8 mouse cellular contexts compared by ENCODE assay signal in the genomic region with DNA sequence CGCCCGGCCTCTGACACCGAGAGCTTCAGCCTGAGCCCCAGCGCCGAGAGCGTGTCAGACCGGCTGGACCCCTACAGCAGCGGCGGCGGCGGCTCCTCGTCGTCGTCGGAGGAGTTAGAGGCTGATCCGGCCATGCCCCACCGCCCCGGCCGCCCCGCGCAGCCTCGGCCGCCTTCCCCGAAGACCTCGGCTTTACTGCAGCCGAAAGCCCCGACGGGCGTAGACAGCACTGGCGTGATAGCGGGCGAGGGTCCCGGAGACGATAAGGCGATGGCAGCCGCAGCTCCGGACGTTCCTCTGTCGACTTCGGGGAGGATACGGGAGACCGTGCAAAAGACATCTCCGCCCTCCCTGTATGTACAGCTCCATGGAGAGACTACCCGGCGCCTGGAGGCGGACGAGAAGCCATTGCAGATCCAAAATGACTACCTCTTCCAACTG. TPM values are rescaled to one million over a fixed set of nuclear protein-coding genes. Genes with fewer than 3 reads are reported as not detected.
A peak's percentile ranks its signal among the peaks of the same experiment; 100 is the strongest.
DNase-seq lines count a peak whose midpoint lies in the region; ATAC-seq and TF ChIP-seq lines count a peak whose summit lies in the region.

No protein-coding gene starts in this region.

- peaks cover 45% of the 10 kb centered on the region for H3K4me1 ChIP-seq in G1E (ENCODE audit: insufficient read depth, low read depth, low read length)
- peaks cover 1% of the 10 kb centered on the region; the same call in 1 of the 2 replicates for H3K4me1 ChIP-seq in heart, adult 2 months (ENCODE audit: control insufficient read depth, insufficient read depth, low read length)
- peaks cover 5% of the 10 kb centered on the region; the same call in 1 of the 2 replicates for H3K4me1 ChIP-seq in kidney, postnatal 0 days (replicated peaks; ENCODE audit: insufficient read depth, low read length)
- H3K4me1 ChIP-seq in lung, embryonic 16.5 days (replicated peaks; ENCODE audit: control insufficient read depth, insufficient read depth, low read length): peaks cover 19% of the 10 kb centered on the region
- peaks cover 4% of the 10 kb centered on the region; the same call in 1 of the 2 replicates for H3K4me1 ChIP-seq in small intestine, adult 2 months (ENCODE audit: control insufficient read depth, insufficient read depth, insufficient read length, low read length)

- H3K4me2 ChIP-seq in kidney, postnatal 0 days (ENCODE audit: low read length): peak overlapping the region; percentile 70
- peak overlapping the region; percentile 83 for H3K4me2 ChIP-seq in lung, embryonic 16.5 days (ENCODE audit: low read depth, low read length)

- H3K79me2 ChIP-seq in heart, adult 2 months (replicated peaks; ENCODE audit: control insufficient read depth, insufficient read depth, low read length): peaks cover 8% of the 10 kb centered on the region

- WGBS in heart, adult 2 months: 2% methylated on average over 47 of the region's 47 CpGs
- under 1% methylated on average over 47 of the region's 47 CpGs for WGBS in kidney, postnatal 0 days
- under 1% methylated on average over 46 of the region's 47 CpGs for WGBS in lung, embryonic 16.5 days
- 2% methylated on average over 47 of the region's 47 CpGs for WGBS in small intestine, adult 2 months

- DNase-seq in 3T3-L1 (ENCODE audit: low read depth, low spot score) (peak; percentile 56), G1E (ENCODE audit: low spot score) (no peak), MN1 (ENCODE audit: low spot score) (no peak)
- DNase-seq in cerebellum, postnatal 36 days: peak; percentile 34 to 36
- DNase-seq in heart, adult 2 months: peak in 1 of 2 experiments; percentile 70
- peak; percentile 49 for DNase-seq in kidney, postnatal 0 days (ENCODE audit: low spot score)

- peaks cover 12% of the 10 kb centered on the region for H3K36me3 ChIP-seq in G1E (replicated peaks)
- H3K36me3 ChIP-seq in heart, adult 2 months (ENCODE audit: control insufficient read depth, insufficient read depth, low read length): peaks cover 17% of the 10 kb centered on the region
- no peaks in the 10 kb centered on the region for H3K36me3 ChIP-seq in kidney, postnatal 0 days (ENCODE audit: insufficient read depth, low read length)
- H3K36me3 ChIP-seq in lung, embryonic 16.5 days (ENCODE audit: control insufficient read depth, insufficient read depth, low read length): no peaks in the 10 kb centered on the region
- H3K36me3 ChIP-seq in small intestine, adult 2 months (ENCODE audit: control insufficient read depth, insufficient read depth, low read length): no peaks in the 10 kb centered on the region

- H3K27ac ChIP-seq in heart, adult 2 months: peak overlapping the region; percentile 93
- H3K27ac ChIP-seq in kidney, postnatal 0 days: peak overlapping the region; percentile 90; the same call in 1 of the 2 replicates
- H3K27ac ChIP-seq in lung, embryonic 16.5 days (ENCODE audit: low read length): peak overlapping the region; percentile 91
- no peak overlapping the region for H3K27ac ChIP-seq in small intestine, adult 2 months (ENCODE audit: insufficient read depth, low read depth, low read length)

- intact Hi-C loops in heart, adult 2 months (cut with DNase I): loop anchor here (2.0 to 10.0 kb wide), 6 partner anchors 26 to 178 kb away; a partner anchor contains a TSS

- no peak for ATAC-seq in G1E (ENCODE audit: extremely low read depth, insufficient number of reproducible peaks, low FRiP score, poor library complexity, severe bottlenecking)
- ATAC-seq in kidney, postnatal 0 days (replicated peaks; ENCODE audit: low FRiP score, low read depth): no peak
- no peak for ATAC-seq in lung, embryonic 16.5 days (ENCODE audit: low read depth)

- peaks cover 6% of the 10 kb centered on the region for H3K9me3 ChIP-seq in G1E (replicated peaks)
- no peaks in the 10 kb centered on the region for H3K9me3 ChIP-seq in kidney, postnatal 0 days (replicated peaks; ENCODE audit: low read length)
- no peaks in the 10 kb centered on the region for H3K9me3 ChIP-seq in lung, embryonic 16.5 days (ENCODE audit: control insufficient read depth, low read length)

- TF ChIP-seq CTCF in G1E (IDR thresholded peaks at IDR 0.05; ENCODE audit: low read depth, low read length): no peak
- TF ChIP-seq CTCF in heart, adult 2 months (IDR thresholded peaks at IDR 0.05): no peak
- TF ChIP-seq CTCF in kidney, postnatal 0 days (IDR thresholded peaks at IDR 0.05; ENCODE audit: low read depth): no peak
- no peak for TF ChIP-seq CTCF in small intestine, adult 2 months (IDR thresholded peaks at IDR 0.05; ENCODE audit: extremely low read depth, insufficient read length, insufficient replicate concordance, low read depth, low read length)

- H3K27me3 ChIP-seq in G1E (ENCODE audit: insufficient read depth, low read length): peaks cover 2% of the 10 kb centered on the region; the same call in 1 of the 2 replicates
- H3K27me3 ChIP-seq in heart, adult 2 months (ENCODE audit: control insufficient read depth, insufficient read depth, low read length): no peaks in the 10 kb centered on the region
- H3K27me3 ChIP-seq in kidney, postnatal 0 days (ENCODE audit: insufficient read depth, low read length): no peaks in the 10 kb centered on the region
- H3K27me3 ChIP-seq in lung, embryonic 16.5 days (ENCODE audit: control insufficient read depth, insufficient read depth, low read depth, low read length): no peaks in the 10 kb centered on the region
- H3K27me3 ChIP-seq in small intestine, adult 2 months (ENCODE audit: control insufficient read depth, insufficient read depth, low read length): no peaks in the 10 kb centered on the region

- peak overlapping the region; percentile 83 for H3K4me3 ChIP-seq in G1E (ENCODE audit: low read depth, low read length)
- H3K4me3 ChIP-seq in heart, adult 2 months: peak overlapping the region; percentile 85
- H3K4me3 ChIP-seq in kidney, postnatal 0 days (replicated peaks; ENCODE audit: low read depth, low read length): peak overlapping the region; percentile 87
- peak overlapping the region; percentile 90 for H3K4me3 ChIP-seq in lung, embryonic 16.5 days (ENCODE audit: low read length)
- H3K4me3 ChIP-seq in small intestine, adult 2 months (ENCODE audit: low read depth, low read length): peak overlapping the region; percentile 97

- no peak for TF ChIP-seq POLR2A in heart, adult 2 months (IDR thresholded peaks at IDR 0.05; ENCODE audit: insufficient read depth, low read depth, low read length)
- no peak for TF ChIP-seq POLR2A in small intestine, adult 2 months (IDR thresholded peaks at IDR 0.05; ENCODE audit: low read depth, low read length)

- no peak for TF ChIP-seq EP300 in heart, adult 2 months (IDR thresholded peaks at IDR 0.05; ENCODE audit: insufficient read depth, low read depth, low read length)

- H3K9ac ChIP-seq in heart, adult 2 months (ENCODE audit: low read depth, low read length): peak overlapping the region; percentile 98
- H3K9ac ChIP-seq in kidney, postnatal 0 days (ENCODE audit: low read depth, low read length): peak overlapping the region; percentile 88
- H3K9ac ChIP-seq in lung, embryonic 16.5 days (ENCODE audit: low read length): peak overlapping the region; percentile 89

RNA-seq across cellular contexts. Expression of a gene that starts 1.4 kb away (rescaled TPM):
- total RNA-seq in G1E (2014; fragmentation: Nextera tagmentation): 25.3 and 34.5 TPM in 2 replicates
- 9.2 and 10.2 TPM in 2 replicates for total RNA-seq in G1E (2017)
- polyA plus RNA-seq in G1E (2012): 6.6 and 8.9 TPM in 2 replicates
- total RNA-seq in heart, adult 2 months (2021): 10 to 100 TPM; 16.3 to 17.2 TPM
- polyA plus RNA-seq in heart, adult 2 months (2012; rRNA removed): 9.6 and 15.6 TPM in 2 replicates
- 2.7 and 2.9 TPM in 2 replicates for polyA plus RNA-seq in kidney, postnatal 0 days (2015; fragmentation: Nextera tagmentation; extraction: Ambion mirVana)
- polyA plus RNA-seq in lung, embryonic 16.5 days (2015; fragmentation: Nextera tagmentation; extraction: Ambion mirVana): 2.6 and 3.2 TPM in 2 replicates
- 5.1 and 6.5 TPM in 2 replicates for polyA plus RNA-seq in small intestine, adult 2 months (2012; rRNA removed)

Comparison
In these comparisons a context has a peak if more than half of its experiments do, and no peak if none do; other contexts are left out.
1. DNase-seq: peak in 3T3-L1 (single experiment), cerebellum, postnatal 36 days (2 of 2) and kidney, postnatal 0 days (single experiment); none in G1E (single experiment) and MN1 (single experiment).
2. Peak in every context shown above with its lines, with median percentiles within 50 percentile points of each other: H3K4me3 ChIP-seq and H3K9ac ChIP-seq.